Comparison of ENCODE assay signal across 21 mouse cellular contexts in the genomic region with DNA sequence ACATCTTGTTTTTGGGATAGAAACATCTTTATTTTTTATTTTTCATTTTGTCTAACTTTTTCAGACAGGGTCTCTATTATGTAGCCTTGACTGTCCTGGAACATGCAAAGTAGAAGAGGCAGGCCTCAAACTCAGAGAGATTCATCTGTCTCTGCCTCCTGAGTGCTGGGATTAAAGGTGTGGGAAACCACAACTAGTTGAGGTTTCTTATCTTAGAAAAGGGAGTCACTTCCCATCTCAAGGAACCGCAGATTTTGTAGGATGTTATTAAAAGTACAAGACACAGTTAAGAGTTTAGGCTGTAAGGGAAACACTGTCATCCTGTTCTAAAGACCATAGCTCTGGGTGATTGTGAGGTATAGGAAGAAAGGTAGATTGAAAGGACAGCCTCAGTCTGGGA.
A peak's percentile ranks its signal among the peaks of the same experiment; 100 is the strongest.
DNase-seq lines count a peak whose midpoint lies in the region; ATAC-seq and TF ChIP-seq lines count a peak whose summit lies in the region.
"Had no signal": no experiment of that assay in that cellular context is flagged by ENCODE, and none has a peak within 500 bp of the region (broad histone marks: within the 10 kb centered on the region; RNA-seq: fewer than 3 reads in every experiment).

No protein-coding gene starts in this region.

- TF ChIP-seq CTCF in MEL (IDR thresholded peaks at IDR 0.05 in 2 of 3, conservative IDR thresholded peaks at IDR 0.05 in 1 of 3; ENCODE audit: control insufficient read depth in 1 of 3, insufficient read depth in 1 of 3, low read depth in 2 of 3, low read length in 3 of 3, poor library complexity in 1 of 3, severe bottlenecking in 1 of 3), result no peak

- H3K9me3 ChIP-seq in MEL (replicated peaks; ENCODE audit: insufficient read depth, low read length), result no peaks in the 10 kb centered on the region
- H3K9me3 ChIP-seq in kidney, embryonic 16.5 days (ENCODE audit: low read length), result no peaks in the 10 kb centered on the region
- H3K9me3 ChIP-seq: G1E had no signal

- no peaks in the 10 kb centered on the region for H3K4me1 ChIP-seq in MEL (ENCODE audit: control insufficient read depth in 1 of 2, insufficient read depth in 2 of 2, low read length in 2 of 2)
- H3K4me1 ChIP-seq in kidney, embryonic 16.5 days (ENCODE audit: insufficient read depth, low read length), result no peaks in the 10 kb centered on the region

- no peak for TF ChIP-seq POLR2A in MEL (IDR thresholded peaks at IDR 0.05; ENCODE audit: control insufficient read depth in 1 of 2, insufficient read depth in 1 of 2, low read depth in 1 of 2, low read length in 2 of 2, poor library complexity in 1 of 2)

- H3K27ac ChIP-seq in MEL (ENCODE audit: control insufficient read depth, low read depth, low read length), result no peak overlapping the region
- H3K27ac ChIP-seq in kidney, embryonic 16.5 days (ENCODE audit: low read length), result no peak overlapping the region

- peak; percentile 51 for DNase-seq in 416B (ENCODE audit: low read depth)
- no peak for DNase-seq in MEL (ENCODE audit: low read depth, low spot score)
- no peak for DNase-seq in gastrocnemius, postnatal 4 days (ENCODE audit: low spot score in 2 of 2)
- DNase-seq: adrenal gland, adult 2 months; adrenal gland, adult 8-10 months; adrenal gland, postnatal 10 days; adrenal gland, postnatal 14 days; adrenal gland, postnatal 25 days; adrenal gland, postnatal 36 days; B cell, adult 2 months; cerebellum, adult 11 months; cerebellum, adult 11-12 months; cerebellum, adult 18-20 months; cerebellum, adult 2 months; cerebellum, adult 8-10 months had no signal

- H3K4me3 ChIP-seq in MEL (ENCODE audit: control insufficient read depth in 1 of 2, insufficient read depth in 1 of 2, low read depth in 2 of 2, low read length in 2 of 2), result no peak overlapping the region
- no peak overlapping the region for H3K4me3 ChIP-seq in kidney, embryonic 16.5 days (ENCODE audit: low read length)

- no peak for TF ChIP-seq EP300 in MEL (IDR thresholded peaks at IDR 0.05; ENCODE audit: low read depth in 1 of 2, low read length in 2 of 2)

- H3K4me2 ChIP-seq in kidney, embryonic 16.5 days (replicated peaks; ENCODE audit: low read depth, low read length), result no peak overlapping the region

- WGBS in kidney, embryonic 16.5 days, result 89% methylated on average over 1 of the region's 1 CpGs

- H3K9ac ChIP-seq in MEL (ENCODE audit: control insufficient read depth, low read depth, low read length, poor library complexity, severe bottlenecking), result no peak overlapping the region
- H3K9ac ChIP-seq in kidney, embryonic 16.5 days (replicated peaks; ENCODE audit: low read length), result no peak overlapping the region

- H3K27me3 ChIP-seq in MEL (ENCODE audit: control insufficient read depth in 1 of 2, insufficient read depth in 2 of 2, low read length in 2 of 2), result no peaks in the 10 kb centered on the region
- H3K27me3 ChIP-seq in kidney, embryonic 16.5 days (ENCODE audit: insufficient read depth, low read length), result no peaks in the 10 kb centered on the region
- H3K27me3 ChIP-seq: CH12.LX, Patski had no signal

- H3K79me2 ChIP-seq in MEL (ENCODE audit: control insufficient read depth, insufficient read depth, low read length, poor library complexity), result no peaks in the 10 kb centered on the region

- no peak for ATAC-seq in kidney, embryonic 16.5 days (ENCODE audit: low FRiP score, low TSS enrichment)
- ATAC-seq: activated CD4-positive, CD25-positive, alpha-beta regulatory T cell, adult 4 months; CD4-positive, CD25-positive, alpha-beta regulatory T cell, adult 4 months; Patski had no signal

- H3K36me3 ChIP-seq in MEL (ENCODE audit: control insufficient read depth in 1 of 2, insufficient read depth in 2 of 2, low read length in 2 of 2), result no peaks in the 10 kb centered on the region
- H3K36me3 ChIP-seq in kidney, embryonic 16.5 days (ENCODE audit: insufficient read depth, low read length), result no peaks in the 10 kb centered on the region

- no peak for TF ChIP-seq RAD21 in MEL (IDR thresholded peaks at IDR 0.05; ENCODE audit: low read depth, low read length)

TF ChIP-seq in MEL, 35 proteins besides CTCF, POLR2A, EP300 and RAD21:
- TF ChIP-seq RCOR1 (IDR thresholded peaks at IDR 0.05; ENCODE audit: low read depth, low read length) (peak; percentile 91), POLR2AphosphoS5 (IDR thresholded peaks at IDR 0.05; ENCODE audit: borderline replicate concordance, low read depth, low read length) (no peak)
